Mouse (Mus musculus): Measurements from ENCODE around the gene Itpka. TPM values are rescaled to one million over a fixed set of nuclear protein-coding genes. Genes with fewer than 3 reads are reported as not detected.

The Itpka gene
- polyA plus RNA-seq, 1 experiment: 0.21 TPM

- TF ChIP-seq MYOD1 (IDR thresholded peaks at IDR 0.05; ENCODE audit: control insufficient read depth, insufficient read length, low read depth) (no peak), FOSL1 (IDR thresholded peaks at IDR 0.05; ENCODE audit: insufficient read depth, low read length, poor library complexity, severe bottlenecking) (no peak)
- H3K36me3 ChIP-seq (ENCODE audit: control insufficient read depth, insufficient read depth): peaks cover 46% of the 10 kb centered on the region
Measured at GRCm38 (mm10) chr2:119767246-119767645, 25.1 kb downstream of the Itpka start.

GRCm38 (mm10) chr2:119787206-119787883 is 45.2 kb downstream of the Itpka start, which contains the start of gene Rpap1:
Gene Rpap1, minus strand, starts transcription at chr2:119787537.
- H3K79me2 ChIP-seq (ENCODE audit: control insufficient read depth, insufficient read depth): peaks cover 35% of the 10 kb centered on the region

More at GRCm38 (mm10) chr2:119767246-119767645, 25.1 kb downstream of the Itpka start:
- Histone ChIP-seq H3K79me2 (ENCODE audit: control insufficient read depth, insufficient read depth) (no peaks in the 10 kb centered on the region), H3K27me3 (ENCODE audit: control insufficient read depth, insufficient read depth, insufficient read length) (no peaks in the 10 kb centered on the region), H3K4me3 (ENCODE audit: insufficient read depth, poor library complexity, severe bottlenecking) (no peak overlapping the region), H3ac (ENCODE audit: control insufficient read depth, insufficient read length, low read depth) (no peak overlapping the region), H3K79me3 (ENCODE audit: low read depth) (no peaks in the 10 kb centered on the region)

GRCm38 (mm10) chr2:119789996-119790395 is 47.9 kb downstream of the Itpka start:
- Histone ChIP-seq H3ac (ENCODE audit: control insufficient read depth, insufficient read length, low read depth) (no peak overlapping the region), H3K36me3 (ENCODE audit: control insufficient read depth, insufficient read depth) (no peaks in the 10 kb centered on the region), H3K79me2 (ENCODE audit: control insufficient read depth, insufficient read depth) (peaks cover 19% of the 10 kb centered on the region), H3K27me3 (ENCODE audit: control insufficient read depth, insufficient read depth, insufficient read length) (peaks cover 4% of the 10 kb centered on the region), H3K4me3 (ENCODE audit: insufficient read depth, poor library complexity, severe bottlenecking) (no peak overlapping the region), H3K79me3 (ENCODE audit: low read depth) (peaks cover 9% of the 10 kb centered on the region)
- TF ChIP-seq CTCF (IDR thresholded peaks at IDR 0.05; ENCODE audit: control insufficient read depth, insufficient read depth, insufficient read length) (no peak), MAX (IDR thresholded peaks at IDR 0.05) (no peak), MYOD1 (IDR thresholded peaks at IDR 0.05; ENCODE audit: control insufficient read depth, insufficient read length, low read depth) (no peak), CEBPB (IDR thresholded peaks at IDR 0.05; ENCODE audit: low read depth) (no peak), MYOG (IDR thresholded peaks at IDR 0.05; ENCODE audit: control insufficient read depth, extremely low read depth, insufficient read length) (no peak), USF1 (IDR thresholded peaks at IDR 0.05; ENCODE audit: low read depth) (no peak)

More at GRCm38 (mm10) chr2:119787206-119787883, 45.2 kb downstream of the Itpka start, which contains the start of gene Rpap1:
- Histone ChIP-seq H3K4me3 (ENCODE audit: insufficient read depth, poor library complexity, severe bottlenecking) (peak within 1 kb of the TSS; percentile 51), H3K36me3 (ENCODE audit: control insufficient read depth, insufficient read depth) (peaks cover 3% of the 10 kb centered on the region), H3K79me3 (ENCODE audit: low read depth) (peaks cover 9% of the 10 kb centered on the region), H3ac (ENCODE audit: control insufficient read depth, insufficient read length, low read depth) (peak within 1 kb of the TSS; percentile 76), H3K27me3 (ENCODE audit: control insufficient read depth, insufficient read depth, insufficient read length) (no peaks in the 10 kb centered on the region)
- no peak for TF ChIP-seq FOSL1 (IDR thresholded peaks at IDR 0.05; ENCODE audit: insufficient read depth, low read length, poor library complexity, severe bottlenecking)
- TF ChIP-seq MYOD1 (IDR thresholded peaks at IDR 0.05; ENCODE audit: control insufficient read depth, insufficient read length, low read depth): no peak
- TF ChIP-seq CEBPB (IDR thresholded peaks at IDR 0.05; ENCODE audit: low read depth): no peak
- peak; percentile 50 for TF ChIP-seq MAX (IDR thresholded peaks at IDR 0.05)

GRCm38 (mm10) chr2:119797279-119797783 is 55.2 kb downstream of the Itpka start, which contains the start of gene Tyro3:
Gene Tyro3, plus strand, starts transcription at chr2:119797733.
- Histone ChIP-seq H3K79me2 (ENCODE audit: control insufficient read depth, insufficient read depth) (no peaks in the 10 kb centered on the region), H3K36me3 (ENCODE audit: control insufficient read depth, insufficient read depth) (no peaks in the 10 kb centered on the region), H3K4me3 (ENCODE audit: insufficient read depth, poor library complexity, severe bottlenecking) (no peak within 1 kb of the TSS), H3K79me3 (ENCODE audit: low read depth) (no peaks in the 10 kb centered on the region), H3ac (ENCODE audit: control insufficient read depth, insufficient read length, low read depth) (no peak within 1 kb of the TSS), H3K27me3 (ENCODE audit: control insufficient read depth, insufficient read depth, insufficient read length) (peaks cover 14% of the 10 kb centered on the region)
- TF ChIP-seq CEBPB (IDR thresholded peaks at IDR 0.05; ENCODE audit: low read depth): no peak
- TF ChIP-seq MYOG (IDR thresholded peaks at IDR 0.05; ENCODE audit: control insufficient read depth, extremely low read depth, insufficient read length): no peak
- TF ChIP-seq FOSL1 (IDR thresholded peaks at IDR 0.05; ENCODE audit: insufficient read depth, low read length, poor library complexity, severe bottlenecking): no peak
- TF ChIP-seq MAX (IDR thresholded peaks at IDR 0.05): no peak
- no peak for TF ChIP-seq MYOD1 (IDR thresholded peaks at IDR 0.05; ENCODE audit: control insufficient read depth, insufficient read length, low read depth)
- no peak for TF ChIP-seq CTCF (IDR thresholded peaks at IDR 0.05; ENCODE audit: control insufficient read depth, insufficient read depth, insufficient read length)
- TF ChIP-seq USF1 (IDR thresholded peaks at IDR 0.05; ENCODE audit: low read depth): no peak

GRCm38 (mm10) chr2:119798246-119798927 is 56.2 kb downstream of the Itpka start:
- Histone ChIP-seq H3K36me3 (ENCODE audit: control insufficient read depth, insufficient read depth) (no peaks in the 10 kb centered on the region), H3K79me3 (ENCODE audit: low read depth) (no peaks in the 10 kb centered on the region), H3K4me3 (ENCODE audit: insufficient read depth, poor library complexity, severe bottlenecking) (no peak overlapping the region), H3K79me2 (ENCODE audit: control insufficient read depth, insufficient read depth) (no peaks in the 10 kb centered on the region), H3K27me3 (ENCODE audit: control insufficient read depth, insufficient read depth, insufficient read length) (peaks cover 14% of the 10 kb centered on the region), H3ac (ENCODE audit: control insufficient read depth, insufficient read length, low read depth) (no peak overlapping the region)
- TF ChIP-seq MYOG (IDR thresholded peaks at IDR 0.05; ENCODE audit: control insufficient read depth, extremely low read depth, insufficient read length): no peak
- TF ChIP-seq CTCF (IDR thresholded peaks at IDR 0.05; ENCODE audit: control insufficient read depth, insufficient read depth, insufficient read length): peak; percentile 43

Measured in C2C12 (cell line).